Mouse (Mus musculus): Measurements from ENCODE around the gene Cyp4f13.

Gene Cyp4f13

GRCm38 (mm10) chr17:32905239-32905638 lies 42.0 kb downstream of the Cyp4f13 start:
- CTCF ChIA-PET: interaction anchor here (1.1 kb wide), 1 partner anchor 72 kb away, joined by 4 read pairs; no protein-coding TSS in a partner anchor

GRCm38 (mm10) chr17:32904414-32904813 lies 42.8 kb downstream of the Cyp4f13 start:
- CTCF ChIA-PET: interaction anchor here (1.1 kb wide), 1 partner anchor 72 kb away, joined by 4 read pairs; no protein-coding TSS in a partner anchor

GRCm38 (mm10) chr17:32901751-32902525 lies 45.3 kb downstream of the Cyp4f13 start:
- CTCF ChIA-PET: interaction anchor here (0.6 kb wide), 1 partner anchor 29 kb away, joined by 4 read pairs; no protein-coding TSS in a partner anchor

GRCm38 (mm10) chr17:32895421-32895820 lies 51.8 kb downstream of the Cyp4f13 start:
- CTCF ChIA-PET: no interaction called here

- CTCF ChIA-PET: interaction anchor here (0.6 kb wide), 1 partner anchor 9 kb away, joined by 13 read pairs; no protein-coding TSS in a partner anchor
Observed at GRCm38 (mm10) chr17:32893901-32894300, 53.3 kb downstream of the Cyp4f13 start.

- CTCF ChIA-PET: interaction anchor here (0.5 kb wide), 1 partner anchor 25 kb away, joined by 3 read pairs; no protein-coding TSS in a partner anchor
Observed at GRCm38 (mm10) chr17:32891239-32892180, 55.7 kb downstream of the Cyp4f13 start, which contains the start of gene Zfp870. Gene Zfp870 (minus strand): TSS chr17:32891642.

- CTCF ChIA-PET: interaction anchor here (0.5 kb wide), 1 partner anchor 24 kb away, joined by 3 read pairs; no protein-coding TSS in a partner anchor
Observed at GRCm38 (mm10) chr17:32890852-32891238, 56.4 kb downstream of the Cyp4f13 start.

GRCm38 (mm10) chr17:32889611-32890010 lies 57.6 kb downstream of the Cyp4f13 start:
- CTCF ChIA-PET: no interaction called here

- CTCF ChIA-PET: no interaction called here
Observed at GRCm38 (mm10) chr17:32880320-32881218, 66.6 kb downstream of the Cyp4f13 start.

GRCm38 (mm10) chr17:32878773-32879172 lies 68.4 kb downstream of the Cyp4f13 start:
- CTCF ChIA-PET: no interaction called here

- CTCF ChIA-PET: no interaction called here
Observed at GRCm38 (mm10) chr17:32877471-32878171, 69.6 kb downstream of the Cyp4f13 start.
